ENCODE assay signal across 14 mouse cellular contexts in genomic region chr5:53346756-53347155, GRCm38 (mm10).
DNase-seq lines count a peak whose midpoint lies in the region; ATAC-seq and TF ChIP-seq lines count a peak whose summit lies in the region.
"Had no signal": no experiment of that assay in that cellular context is flagged by ENCODE, and none has a peak within 500 bp of the region (broad histone marks: within the 10 kb centered on the region; RNA-seq: fewer than 3 reads in every experiment).

No protein-coding gene starts in this region.

- no peak overlapping the region for H3K4me2 ChIP-seq in hindbrain, postnatal 0 days (ENCODE audit: low read depth, low read length)
- no peak overlapping the region for H3K4me2 ChIP-seq in hindbrain, embryonic 12.5 days (replicated peaks)
- no peak overlapping the region for H3K4me2 ChIP-seq in liver, postnatal 0 days (ENCODE audit: low read depth, low read length)
- H3K4me2 ChIP-seq: embryonic facial prominence, embryonic 12.5 days; intestine, embryonic 15.5 days; midbrain, embryonic 12.5 days had no signal

- ATAC-seq in hindbrain, postnatal 0 days: no peak
- ATAC-seq in hindbrain, embryonic 12.5 days (ENCODE audit: low FRiP score): no peak
- ATAC-seq in liver, postnatal 0 days: no peak
- ATAC-seq: intestine, embryonic 15.5 days had no signal

- WGBS in hindbrain, postnatal 0 days: 39% methylated on average over 8 of the region's 8 CpGs
- 68% methylated on average over 8 of the region's 8 CpGs for WGBS in hindbrain, embryonic 12.5 days
- 51% methylated on average over 8 of the region's 8 CpGs for WGBS in liver, postnatal 0 days (ENCODE audit: insufficient replicate concordance)

- no peak for TF ChIP-seq EP300 in liver, postnatal 0 days (IDR thresholded peaks at IDR 0.05; ENCODE audit: low read depth)

- no peaks in the 10 kb centered on the region for H3K27me3 ChIP-seq in hindbrain, postnatal 0 days (ENCODE audit: insufficient read depth, low read length)
- H3K27me3 ChIP-seq in hindbrain, embryonic 12.5 days: no peaks in the 10 kb centered on the region
- H3K27me3 ChIP-seq in liver, postnatal 0 days (ENCODE audit: insufficient read depth, low read length): 0 out of 2 replicates have a peak, but pooled peaks cover 5% of the 10 kb centered on the region
- H3K27me3 ChIP-seq: embryonic facial prominence, embryonic 12.5 days; intestine, embryonic 15.5 days; midbrain, embryonic 12.5 days had no signal

- no peaks in the 10 kb centered on the region for H3K36me3 ChIP-seq in hindbrain, postnatal 0 days (ENCODE audit: insufficient read depth, low read length)
- no peaks in the 10 kb centered on the region for H3K36me3 ChIP-seq in hindbrain, embryonic 12.5 days
- H3K36me3 ChIP-seq in liver, postnatal 0 days (replicated peaks; ENCODE audit: insufficient read depth, low read length): no peaks in the 10 kb centered on the region
- H3K36me3 ChIP-seq: embryonic facial prominence, embryonic 12.5 days; intestine, embryonic 15.5 days; midbrain, embryonic 12.5 days had no signal

- no peaks in the 10 kb centered on the region for H3K9me3 ChIP-seq in hindbrain, postnatal 0 days (ENCODE audit: low read length)
- no peaks in the 10 kb centered on the region for H3K9me3 ChIP-seq in hindbrain, embryonic 12.5 days (replicated peaks)
- no peaks in the 10 kb centered on the region for H3K9me3 ChIP-seq in liver, postnatal 0 days (ENCODE audit: low read length)
- H3K9me3 ChIP-seq: embryonic facial prominence, embryonic 12.5 days; intestine, embryonic 15.5 days; midbrain, embryonic 12.5 days had no signal

- no peak for TF ChIP-seq CTCF in hindbrain, postnatal 0 days (IDR thresholded peaks at IDR 0.05; ENCODE audit: low read depth)
- no peak for TF ChIP-seq CTCF in liver, postnatal 0 days (IDR thresholded peaks at IDR 0.05; ENCODE audit: low read depth)

- H3K9ac ChIP-seq in hindbrain, postnatal 0 days (replicated peaks; ENCODE audit: low read length): no peak overlapping the region
- no peak overlapping the region for H3K9ac ChIP-seq in hindbrain, embryonic 12.5 days
- H3K9ac ChIP-seq in liver, postnatal 0 days (replicated peaks): no peak overlapping the region
- H3K9ac ChIP-seq: embryonic facial prominence, embryonic 12.5 days; intestine, embryonic 15.5 days; midbrain, embryonic 12.5 days had no signal

- H3K4me3 ChIP-seq in hindbrain, postnatal 0 days (ENCODE audit: low read length): no peak overlapping the region
- H3K4me3 ChIP-seq in hindbrain, embryonic 12.5 days: no peak overlapping the region
- H3K4me3 ChIP-seq in liver, postnatal 0 days (ENCODE audit: low read depth, low read length): no peak overlapping the region
- H3K4me3 ChIP-seq: embryonic facial prominence, embryonic 12.5 days; intestine, embryonic 15.5 days; midbrain, embryonic 12.5 days had no signal

- no peak overlapping the region for H3K27ac ChIP-seq in hindbrain, postnatal 0 days
- H3K27ac ChIP-seq in hindbrain, embryonic 12.5 days: no peak overlapping the region
- no peak overlapping the region for H3K27ac ChIP-seq in liver, postnatal 0 days (ENCODE audit: low read depth)
- H3K27ac ChIP-seq: embryonic facial prominence, embryonic 12.5 days; intestine, embryonic 15.5 days; midbrain, embryonic 12.5 days had no signal

- peak; percentile 22 for DNase-seq in embryo, embryonic 11 days
- no peak for DNase-seq in embryo, embryonic 9.5 days (ENCODE audit: extremely low spot score)
- peak; percentile 19 for DNase-seq in hindbrain, postnatal 0 days (ENCODE audit: low spot score)
- DNase-seq in lung, adult 18-20 months: peak; percentile 35 to 46
- DNase-seq in lung, postnatal 4 days: peak; percentile 17 to 47
- no peak for DNase-seq in heart, postnatal 4 days
- DNase-seq in liver, postnatal 0 days: no peak
- DNase-seq: cerebellum, adult 9-11 months; kidney, postnatal 10 days; left cerebral cortex, postnatal 4 days had no signal

- H3K4me1 ChIP-seq in hindbrain, postnatal 0 days (ENCODE audit: insufficient read depth, low read length): no peaks in the 10 kb centered on the region
- peaks cover 2% of the 10 kb centered on the region; the same call in 1 of the 2 replicates for H3K4me1 ChIP-seq in hindbrain, embryonic 12.5 days
- H3K4me1 ChIP-seq in liver, postnatal 0 days (ENCODE audit: insufficient read depth): no peaks in the 10 kb centered on the region
- H3K4me1 ChIP-seq: midbrain, embryonic 12.5 days had no signal

Comparison
In these comparisons a context has a peak if more than half of its experiments do, and no peak if none do; other contexts are left out.
1. DNase-seq: peak in embryo, embryonic 11 days (single experiment), hindbrain, postnatal 0 days (single experiment), lung, adult 18-20 months (2 of 2) and lung, postnatal 4 days (2 of 2); none in embryo, embryonic 9.5 days (single experiment), heart, postnatal 4 days (single experiment) and liver, postnatal 0 days (single experiment).